Mouse (Mus musculus) thymus, adult 2 months (tissue): ENCODE data around the gene Osbpl7.

Experiments used
- CTCF ChIP-seq: fragments of 200-500 bp; IDR thresholded peaks from 2 replicates; pipeline ENCODE4 v1.5.1; 2012; ENCODE audit warnings: mild to moderate bottlenecking, control low read depth, low read length, moderate library complexity, borderline replicate concordance; ENCODE audit not compliant: control insufficient read depth, poor library complexity, insufficient read depth; ENCODE audit errors: extremely low read depth
- POLR2A ChIP-seq: fragments of 200-500 bp; IDR thresholded peaks from 2 replicates; pipeline ENCODE4 v1.6.1; 2012; ENCODE audit warnings: mild to moderate bottlenecking, low read length, control low read depth, moderate library complexity; ENCODE audit not compliant: control insufficient read depth, poor library complexity, insufficient read depth; ENCODE audit errors: extremely low read depth

GRCm38 (mm10) chr11:97072533-97072932, 22.1 kb downstream of the Osbpl7 start:
- TF ChIP-seq CTCF (no peak), POLR2A (no peak)
